Mouse (Mus musculus) kidney, adult 11 months (tissue): ENCODE data around the gene Tshz2.
"Not testable (repeated sequence)": the region's sequence is repeated elsewhere in the genome, so short reads cannot be mapped to it uniquely, and the experiment has no call there.

Experiments used
- DNase-seq: peaks from one replicate; pipeline ENCODE4 v3.0.0; 2022

Tshz2 gene

DNA sequence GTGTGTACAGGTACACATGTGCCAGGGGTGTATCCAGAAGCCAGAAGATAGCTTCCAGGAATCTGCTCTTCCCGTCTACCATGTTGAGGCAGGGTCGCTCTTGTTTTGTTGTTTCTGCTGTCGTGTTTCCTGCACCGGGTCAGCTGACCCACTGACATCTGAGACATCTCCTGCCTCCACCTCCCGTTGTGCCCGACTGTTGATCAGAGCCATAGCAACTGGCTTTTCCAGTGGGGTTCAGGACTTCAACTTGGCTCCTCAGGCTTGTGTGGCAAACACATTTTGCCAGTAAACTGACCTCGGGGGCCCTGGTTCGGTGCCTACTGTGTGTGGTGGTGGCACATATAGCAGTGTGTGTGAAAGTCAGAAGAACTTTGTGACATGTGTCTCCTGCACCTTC lies 129.5 kb downstream of the Tshz2 start:
- DNase-seq = no peak

DNA sequence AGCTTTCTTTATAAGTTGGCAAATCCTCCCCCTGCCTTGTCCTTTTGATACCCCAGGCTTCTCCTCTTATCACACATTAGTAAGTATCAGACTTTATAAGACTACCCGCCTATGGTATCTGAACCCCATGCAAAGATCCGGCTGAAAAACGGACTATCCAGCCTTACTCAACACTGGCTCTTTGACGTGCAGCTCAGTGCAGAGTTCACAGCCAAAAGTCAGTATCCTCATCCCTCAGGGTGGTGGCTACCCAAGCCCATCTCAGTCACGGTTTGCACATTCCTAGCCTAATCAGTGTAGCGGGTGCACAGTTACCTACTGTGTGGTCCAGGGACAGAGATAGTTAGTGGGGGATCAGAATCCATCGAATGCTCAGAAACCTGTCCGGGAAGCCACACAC lies 130.9 kb downstream of the Tshz2 start:
- no peak for DNase-seq

DNA sequence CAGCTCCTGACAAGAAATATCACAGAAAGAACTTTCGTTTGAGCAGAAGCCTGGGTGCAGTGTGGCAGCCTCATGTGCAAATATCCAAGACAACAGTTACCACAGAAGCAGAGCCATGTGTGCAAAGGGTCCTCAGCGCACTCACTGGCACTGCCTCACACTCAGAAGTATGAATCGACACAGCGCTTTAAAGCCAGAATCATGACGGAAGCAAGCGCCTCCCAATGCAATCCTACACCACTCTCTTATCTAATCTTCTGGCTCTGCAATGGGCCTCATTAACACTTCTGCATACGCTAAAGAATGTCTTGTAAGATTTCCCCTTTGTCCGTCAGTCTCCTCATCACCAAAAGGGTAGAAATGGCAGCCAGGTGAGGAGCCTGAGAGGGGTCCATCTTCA lies 133.4 kb downstream of the Tshz2 start:
- no peak for DNase-seq

DNA sequence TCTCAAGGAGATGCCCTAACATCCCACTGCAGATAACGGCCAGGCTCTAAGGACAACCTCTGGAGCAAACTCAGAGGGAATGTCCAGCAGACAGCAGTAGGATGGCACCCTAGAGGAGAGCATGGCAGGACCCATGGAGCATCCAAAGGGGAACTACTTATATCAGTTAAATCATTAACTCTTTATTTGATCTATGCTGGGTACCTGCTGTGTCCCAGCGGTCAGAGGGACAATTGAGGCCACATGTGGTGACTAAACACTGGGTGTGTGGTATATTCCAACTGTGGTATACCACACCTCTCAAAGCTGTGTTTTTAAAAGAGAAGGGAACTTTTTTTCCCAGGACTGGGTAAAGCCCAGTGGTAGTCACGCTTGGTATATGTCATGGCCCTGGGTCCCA lies 134.5 kb downstream of the Tshz2 start:
- DNase-seq = no peak

DNA sequence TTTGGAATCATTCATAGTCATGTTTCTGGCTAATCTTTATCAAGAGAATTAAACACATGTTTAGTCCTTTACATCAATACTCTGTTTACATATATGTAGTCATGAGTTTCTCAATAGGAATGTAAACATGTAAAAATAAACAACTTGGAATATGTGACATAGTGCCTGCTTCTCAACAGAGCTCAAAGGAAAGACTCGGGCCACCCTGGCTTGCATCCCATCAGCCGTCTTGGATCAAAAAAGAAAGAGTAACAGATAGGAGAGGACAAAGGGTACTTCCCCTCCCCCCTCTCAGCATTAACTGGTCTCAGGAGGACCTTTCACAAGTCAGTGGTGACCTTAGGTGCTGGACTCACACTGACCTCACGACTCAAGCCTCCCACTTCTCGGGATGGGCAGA lies 142.3 kb downstream of the Tshz2 start:
- no peak for DNase-seq

DNA sequence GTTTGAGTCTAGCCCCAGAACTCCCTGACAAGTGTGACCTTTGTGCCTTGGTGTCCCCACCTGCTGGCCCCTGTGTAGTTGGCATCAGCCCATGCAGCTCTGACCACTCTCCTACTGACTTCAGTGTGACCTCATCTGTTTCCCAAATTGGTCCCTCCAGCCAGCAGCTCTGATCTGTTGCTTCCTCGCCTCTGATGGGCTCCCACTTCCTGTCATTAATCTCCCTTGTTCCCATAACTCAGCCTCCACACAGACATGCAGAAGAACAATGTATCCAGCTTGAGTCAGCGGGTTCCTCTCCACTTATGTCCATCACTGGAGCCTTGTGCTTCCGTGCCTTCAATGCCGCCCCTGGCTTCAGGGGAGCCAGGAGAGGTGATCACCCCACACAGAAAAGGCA lies 144.4 kb downstream of the Tshz2 start:
- DNase-seq = peak; percentile 67

DNA sequence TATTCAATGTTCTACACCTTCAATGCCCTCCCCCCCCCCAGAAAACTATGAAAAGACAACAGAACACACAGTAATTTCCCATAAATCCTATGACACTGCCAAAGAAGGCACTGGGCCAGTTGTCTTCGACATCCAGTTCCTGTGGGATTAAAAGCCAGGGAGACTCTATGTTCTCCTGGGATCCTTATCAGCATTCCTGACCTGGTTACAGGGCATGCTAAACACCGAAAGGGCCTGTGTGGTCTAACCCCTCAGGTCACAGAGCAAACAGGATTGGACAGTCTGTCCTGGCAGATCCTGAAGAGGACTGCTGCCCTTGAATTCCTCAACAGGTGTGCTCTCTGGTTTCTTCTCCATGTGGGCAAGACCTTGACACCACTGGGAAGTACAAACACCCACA lies 145.0 kb downstream of the Tshz2 start:
- peak; percentile 9 for DNase-seq

DNA sequence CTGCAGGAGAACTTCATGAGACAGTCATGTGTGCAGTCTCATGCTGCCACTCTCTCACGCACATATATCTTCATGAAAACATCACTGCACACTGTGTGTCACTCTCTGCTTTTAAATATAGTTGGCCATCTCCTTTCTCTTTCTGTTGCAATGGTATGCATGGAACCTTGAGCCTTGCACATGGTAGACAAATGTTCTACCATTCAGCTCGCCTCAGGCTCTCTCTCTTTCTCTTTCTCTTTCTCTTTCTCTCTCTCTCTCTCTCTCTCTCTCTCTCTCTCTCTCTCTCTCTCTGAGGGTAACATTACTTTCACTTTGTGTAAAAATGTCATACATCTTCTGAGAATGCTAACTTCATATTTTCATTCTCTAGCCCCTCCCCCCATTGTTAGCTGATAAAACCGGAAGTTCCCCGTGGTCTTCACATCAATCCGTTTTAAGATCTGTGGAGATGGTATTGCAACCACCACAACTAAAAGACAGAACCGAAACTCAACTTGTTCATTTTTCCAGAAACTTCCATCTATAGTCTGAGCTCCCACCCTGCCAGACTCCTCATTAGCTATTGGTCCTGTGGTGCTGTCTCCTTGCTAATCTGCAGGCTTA lies 146.0 kb downstream of the Tshz2 start:
- no peak for DNase-seq

DNA sequence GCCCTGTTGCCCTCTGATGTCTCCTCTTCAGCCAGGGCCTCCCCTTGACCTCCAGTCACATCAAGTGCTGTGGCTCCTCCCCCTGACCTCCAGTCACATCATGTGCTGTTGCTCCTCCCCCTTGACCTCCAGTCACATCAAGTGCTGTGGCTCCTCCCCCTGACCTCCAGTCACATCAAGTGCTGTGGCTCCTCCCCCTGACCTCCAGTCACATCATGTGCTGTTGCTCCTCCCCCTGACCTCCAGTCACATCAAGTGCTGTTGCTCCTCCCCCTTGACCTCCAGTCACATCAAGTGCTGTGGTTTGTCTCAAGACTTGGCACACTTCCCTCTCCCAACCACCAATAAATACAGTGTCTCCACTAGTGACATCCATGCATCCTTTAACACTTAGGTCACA lies 148.9 kb downstream of the Tshz2 start:
- DNase-seq = not testable (repeated sequence)

DNA sequence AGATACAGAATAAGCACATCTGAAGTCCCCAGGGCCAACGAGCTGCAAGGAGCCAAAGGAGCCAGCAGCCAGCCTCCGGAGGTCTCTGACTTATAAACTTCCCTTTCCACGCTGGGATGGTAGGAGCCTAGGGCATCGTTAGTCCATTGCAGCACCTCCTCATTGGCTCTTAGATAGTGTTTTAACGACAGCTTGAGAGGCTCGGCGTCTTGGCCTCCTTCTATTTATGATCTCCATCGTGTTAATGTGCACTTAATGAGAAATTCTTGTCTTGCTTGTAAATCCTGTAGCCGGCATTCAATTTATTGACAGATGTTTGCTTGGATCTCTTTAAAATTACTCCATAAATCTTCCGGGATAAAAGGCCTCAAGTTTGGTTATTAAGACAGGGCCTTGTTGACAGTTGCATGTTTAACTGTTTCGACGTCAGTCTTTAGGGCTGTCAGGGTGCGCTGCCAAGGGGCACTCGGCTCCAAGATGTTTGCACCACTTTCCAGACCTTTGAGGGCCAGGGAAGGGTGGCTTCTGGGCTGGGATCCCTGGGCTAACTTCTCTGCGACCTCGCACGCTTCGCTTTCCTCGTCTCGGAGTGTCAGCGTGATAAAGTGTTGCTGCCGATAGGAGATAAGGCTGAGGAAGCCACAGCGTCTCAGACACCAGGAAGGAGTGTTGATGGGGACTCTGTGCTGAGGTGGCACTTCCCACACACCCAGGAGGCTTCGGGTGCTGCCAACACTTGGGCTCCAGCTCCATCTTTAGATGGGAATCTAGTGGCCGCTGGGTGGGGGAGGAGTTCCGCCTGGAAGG lies 150.3 kb downstream of the Tshz2 start:
- no peak for DNase-seq

DNA sequence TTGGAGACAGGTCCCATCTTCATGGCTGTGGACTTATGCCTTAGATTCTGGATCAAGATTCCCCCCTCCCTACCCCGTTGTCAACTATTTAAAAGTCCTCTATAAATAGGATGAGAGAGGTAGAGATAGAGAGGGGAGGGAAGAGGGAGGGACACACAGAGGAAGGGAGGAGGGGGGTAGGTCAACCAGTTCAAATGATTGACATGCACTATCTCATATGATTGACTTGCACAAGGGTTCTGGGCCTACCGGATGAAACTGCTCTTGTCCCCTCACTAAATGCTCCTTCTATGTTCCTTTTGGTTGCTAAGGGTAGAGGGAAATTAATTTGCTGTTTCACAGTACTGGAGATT lies 150.8 kb downstream of the Tshz2 start:
- no peak for DNase-seq

DNA sequence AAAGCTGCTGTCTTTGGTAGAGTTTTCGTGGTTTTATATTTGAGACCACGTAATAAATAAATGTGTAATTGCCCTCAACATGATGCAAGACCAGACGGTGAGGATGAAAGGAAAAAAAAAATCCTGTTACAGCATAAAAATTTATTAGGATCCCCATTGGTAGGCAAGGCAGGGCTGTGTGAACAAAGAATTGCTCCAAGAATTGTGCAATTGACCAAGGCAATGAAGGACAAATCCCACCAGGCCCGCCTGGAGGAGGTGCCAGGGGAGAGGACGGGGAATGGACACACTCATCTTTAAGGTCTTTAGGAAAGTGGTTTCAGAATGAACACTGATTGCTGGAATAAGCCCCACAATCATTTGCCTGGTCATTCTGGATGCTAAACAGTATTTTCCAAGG lies 154.6 kb downstream of the Tshz2 start:
- DNase-seq = no peak

DNA sequence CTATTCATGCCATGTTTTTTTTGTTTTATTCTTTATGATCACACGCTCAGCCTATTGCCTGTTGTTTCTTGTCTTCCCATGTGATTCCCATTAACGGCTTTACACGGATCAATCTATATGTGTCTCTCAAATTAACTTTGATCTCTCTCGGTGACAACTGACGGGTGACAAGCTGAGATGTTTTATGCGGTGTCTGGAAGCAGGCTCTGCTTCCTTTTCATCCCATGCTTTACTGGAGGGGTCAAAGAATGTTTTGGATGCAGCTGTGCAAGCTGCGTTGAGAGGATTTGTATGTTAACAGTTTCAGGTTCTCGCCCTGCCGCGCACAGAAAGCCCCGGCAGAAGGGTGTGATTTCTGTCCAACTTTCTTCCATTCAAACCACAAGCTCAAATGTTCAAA lies 155.1 kb downstream of the Tshz2 start:
- DNase-seq = no peak

DNA sequence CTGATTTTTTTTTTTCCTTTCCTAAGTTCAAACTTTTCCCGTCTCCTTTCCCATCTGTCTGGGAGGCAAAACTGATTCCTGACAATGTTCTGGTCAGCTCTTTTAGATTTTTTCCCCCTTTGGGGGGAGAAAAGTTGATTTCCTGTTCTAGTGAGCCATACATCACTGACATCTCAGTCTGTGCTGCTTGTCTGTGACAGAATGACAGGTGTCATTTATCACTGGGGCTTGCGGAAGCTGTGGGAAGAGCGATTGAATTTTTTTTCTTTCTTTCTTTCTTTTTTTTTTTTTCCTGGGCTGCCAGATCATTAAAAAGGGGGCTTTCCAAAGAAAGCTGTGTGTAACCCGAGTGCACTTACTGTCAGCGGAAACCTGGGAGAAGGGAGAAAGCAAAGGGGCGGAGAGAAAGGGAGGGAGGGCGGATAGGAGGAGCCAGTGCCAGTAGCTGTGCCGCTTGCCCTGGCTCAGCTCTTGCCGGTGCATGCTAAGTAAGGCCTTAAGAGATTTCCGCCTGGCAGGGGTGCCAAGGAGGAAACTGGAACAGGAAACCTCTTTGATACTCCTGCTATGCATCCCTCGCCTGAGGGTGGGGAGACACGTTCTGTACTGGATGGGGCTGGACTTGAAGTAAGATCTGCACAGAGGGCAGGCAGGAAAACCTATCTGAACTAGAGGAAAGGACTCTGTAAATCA lies 157.8 kb downstream of the Tshz2 start:
- DNase-seq = peak; percentile 78

DNA sequence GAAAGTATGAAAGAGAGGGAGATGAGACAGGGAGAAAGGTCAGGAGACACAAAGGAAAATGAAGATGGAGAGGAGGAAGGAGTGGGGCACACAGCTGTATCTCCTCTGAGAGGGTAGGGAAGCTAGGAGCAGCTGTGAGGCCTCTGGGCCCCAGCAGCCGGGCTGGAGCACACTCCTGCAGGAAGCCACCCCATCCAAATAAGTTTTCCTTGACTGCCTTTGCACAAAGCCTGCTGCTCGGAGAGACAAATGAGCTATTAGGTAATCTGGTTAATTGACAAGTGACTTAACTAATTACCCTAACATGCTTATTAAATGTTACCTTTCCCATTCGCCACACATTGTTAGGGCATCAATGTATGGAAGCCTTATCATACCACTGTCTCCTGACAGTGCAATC lies 159.9 kb downstream of the Tshz2 start:
- DNase-seq = no peak

DNA sequence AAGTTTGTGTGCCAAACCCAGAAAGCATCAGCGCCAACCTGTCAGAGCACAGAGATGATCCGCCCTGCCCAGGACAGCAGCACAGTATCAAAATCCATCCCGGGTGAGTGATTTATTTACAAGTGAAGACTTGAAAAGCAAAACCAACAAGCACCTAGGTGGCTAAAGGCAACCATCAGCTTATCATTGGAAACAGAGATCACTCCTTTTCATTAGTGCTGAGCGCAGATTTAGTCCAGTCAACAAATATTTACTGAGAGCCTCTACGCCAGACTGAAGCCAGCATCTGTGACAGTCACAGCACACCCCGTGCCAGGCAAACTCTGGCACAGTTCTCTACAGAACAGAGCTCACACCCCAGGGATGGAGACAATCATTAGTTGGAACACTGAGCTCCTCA lies 169.4 kb downstream of the Tshz2 start:
- no peak for DNase-seq

DNA sequence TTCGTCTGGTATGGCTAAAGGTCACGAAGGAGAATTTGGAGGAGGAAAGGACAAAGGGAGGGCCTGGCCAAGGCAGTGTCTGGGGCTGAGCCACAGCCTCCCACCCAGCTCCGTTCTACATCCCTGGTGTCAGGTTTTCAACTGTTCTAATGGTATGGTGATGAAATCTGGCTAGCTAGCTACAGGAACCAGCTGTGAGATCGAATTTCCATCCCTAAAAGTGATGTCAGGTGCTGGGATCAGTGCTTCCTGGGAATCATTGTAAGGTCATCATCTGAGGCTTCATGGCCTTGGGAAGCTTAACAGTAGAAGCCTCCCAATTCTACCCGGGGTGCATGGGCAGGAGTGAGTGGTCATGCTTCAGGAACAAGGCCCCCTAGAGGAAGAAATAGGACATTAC lies 171.6 kb downstream of the Tshz2 start:
- no peak for DNase-seq

DNA sequence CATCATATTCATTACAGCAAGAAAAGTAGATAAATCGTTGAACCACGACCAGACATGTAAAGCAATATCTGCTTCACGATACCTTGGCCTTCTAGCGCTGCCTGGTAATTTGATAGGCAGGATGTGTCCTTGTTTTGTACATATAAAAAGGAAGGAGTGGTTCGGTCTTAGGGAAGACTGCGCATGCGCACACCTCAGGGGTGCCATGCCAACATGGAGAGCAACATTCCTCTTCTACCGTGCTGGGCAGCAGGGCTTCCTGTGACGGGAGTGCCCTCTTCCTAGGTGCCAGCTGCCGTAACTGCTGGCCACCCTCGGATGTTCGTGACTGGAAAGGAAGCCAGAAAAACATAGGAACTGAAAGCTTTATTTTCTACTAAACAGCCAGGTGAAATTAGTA lies 172.7 kb downstream of the Tshz2 start:
- no peak for DNase-seq

DNA sequence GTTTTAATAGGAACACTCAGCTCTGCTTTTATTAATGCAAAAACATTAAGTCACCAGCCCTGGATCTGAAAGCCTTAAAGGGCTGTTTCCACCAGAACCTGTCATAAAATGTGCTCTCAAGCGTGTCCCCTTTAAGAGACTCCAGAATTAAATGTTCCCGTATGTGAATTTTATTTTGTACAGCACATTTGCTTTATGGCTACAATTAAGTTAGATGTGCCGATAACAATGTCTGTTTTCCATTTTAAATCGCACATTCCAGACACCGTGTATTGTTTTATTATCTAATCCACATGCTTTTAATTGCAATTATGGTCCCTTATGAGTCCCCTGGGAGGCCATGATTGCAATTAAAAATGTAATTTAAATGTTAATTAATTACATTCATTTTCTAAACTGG lies 178.8 kb downstream of the Tshz2 start:
- DNase-seq = no peak

DNA sequence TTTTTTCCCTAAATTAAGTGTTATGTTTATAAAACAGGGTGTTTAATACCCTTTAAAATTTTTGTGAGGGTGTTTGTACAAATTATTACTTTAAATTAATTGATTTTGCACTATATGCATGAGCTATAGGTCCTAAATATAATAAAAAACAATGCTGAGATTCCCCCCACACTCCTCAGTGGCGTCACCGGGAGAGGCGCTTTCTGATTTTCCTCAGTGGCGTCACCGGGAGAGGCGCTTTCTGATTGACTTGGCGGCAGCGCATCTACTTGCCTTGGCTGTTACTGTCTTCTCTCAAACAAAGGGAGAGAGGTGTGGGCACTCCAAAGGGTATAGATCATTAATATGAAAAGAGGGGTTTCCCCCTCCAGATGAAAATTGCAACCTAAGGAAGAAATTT lies 179.2 kb downstream of the Tshz2 start:
- no peak for DNase-seq

DNA sequence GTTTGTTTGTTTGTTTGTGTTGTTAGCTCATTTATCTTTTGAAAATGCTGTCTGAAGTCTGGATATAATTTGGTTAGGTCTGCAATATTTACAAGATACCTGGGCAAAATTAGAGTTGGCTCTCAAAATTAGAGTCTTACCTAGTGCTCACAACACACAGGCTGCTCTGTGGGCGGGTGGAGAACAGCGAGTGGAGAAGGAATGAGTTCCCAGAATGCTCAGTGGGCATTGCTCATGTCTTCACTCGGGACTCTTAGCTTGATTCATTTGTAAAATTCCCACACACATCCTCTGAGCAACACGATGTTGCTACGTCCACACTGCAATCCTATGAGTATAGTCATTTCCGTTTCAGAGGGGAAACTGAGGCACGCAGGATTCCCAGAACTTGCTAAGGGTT lies 180.1 kb downstream of the Tshz2 start:
- DNase-seq = no peak

DNA sequence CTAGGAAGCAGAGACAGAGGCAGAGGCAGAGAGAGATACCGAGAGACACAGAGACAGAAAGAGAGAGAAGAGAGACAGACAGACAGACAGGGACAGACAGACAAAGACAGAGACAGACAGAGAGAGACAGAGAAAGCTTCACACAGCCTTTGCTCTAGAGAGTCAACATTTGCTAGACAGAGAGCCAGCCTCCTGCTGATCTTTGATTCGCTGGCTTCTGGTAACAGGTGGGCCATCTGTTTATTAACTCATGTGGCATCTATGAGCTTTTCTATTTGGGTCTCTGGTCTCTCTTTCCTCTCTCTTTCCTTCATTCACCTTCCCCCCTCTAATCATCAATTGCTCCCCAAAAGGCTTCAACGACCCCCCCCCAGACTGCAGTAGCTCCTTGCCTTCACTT lies 181.5 kb downstream of the Tshz2 start:
- no peak for DNase-seq

DNA sequence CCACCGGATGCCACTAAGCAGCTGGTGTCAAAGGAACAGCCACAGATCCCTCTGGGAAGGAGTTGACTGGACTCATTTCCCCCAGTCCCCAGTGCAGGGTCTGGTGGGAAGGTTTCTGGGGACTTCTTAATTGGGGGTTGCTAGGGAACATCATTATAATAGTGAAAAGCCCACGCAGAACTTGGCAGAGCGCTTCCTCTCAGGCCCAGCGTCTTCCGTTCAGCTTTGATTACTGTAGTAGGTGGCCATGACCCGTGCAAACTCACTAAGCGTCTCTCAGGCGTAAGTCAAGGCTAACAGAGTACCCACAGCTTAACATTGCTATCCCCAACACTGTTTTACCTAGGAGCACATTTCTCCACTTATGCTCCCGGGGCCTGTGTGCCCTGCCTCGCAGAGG lies 181.9 kb downstream of the Tshz2 start:
- DNase-seq = no peak

DNA sequence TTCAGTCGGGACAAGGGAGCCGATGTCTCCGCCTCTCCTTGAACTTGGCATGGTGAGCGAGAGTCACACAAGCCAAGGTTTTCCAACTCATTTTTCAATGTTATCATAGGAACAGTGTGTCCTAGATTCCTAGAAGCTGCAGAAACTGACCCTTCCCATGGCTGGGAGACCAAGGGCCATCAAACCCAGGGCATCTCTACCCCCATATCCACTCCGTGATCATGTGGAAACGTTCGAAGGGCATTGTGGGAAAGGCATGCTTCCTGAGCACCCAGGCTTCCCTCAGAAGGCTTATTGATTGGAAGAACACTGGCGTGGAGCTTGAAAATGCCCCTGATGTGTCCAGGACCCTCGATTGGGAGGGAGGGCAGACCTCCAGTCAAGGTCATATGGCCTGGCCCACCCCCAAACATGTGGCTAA lies 188.2 kb downstream of the Tshz2 start:
- DNase-seq = peak; percentile 37

DNA sequence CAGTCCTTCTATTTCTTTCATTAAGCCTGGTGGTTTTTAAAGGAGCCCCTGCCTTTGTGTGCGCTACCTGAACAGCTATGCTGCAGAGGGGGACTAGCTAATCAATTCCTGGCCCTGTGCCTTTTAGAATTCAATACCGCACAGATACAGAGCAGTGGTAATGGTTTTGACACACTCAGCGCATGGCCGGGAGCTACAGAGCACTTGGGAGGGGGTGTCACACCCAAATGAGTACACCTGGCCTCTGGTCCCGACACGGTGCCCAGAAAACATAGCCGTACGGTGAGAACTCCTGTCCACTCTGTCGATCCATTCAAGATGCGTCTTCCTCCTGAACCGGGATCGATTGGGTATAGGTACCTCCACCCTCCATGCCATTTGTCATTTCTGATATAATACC lies 193.1 kb downstream of the Tshz2 start:
- DNase-seq = no peak
